Mouse (Mus musculus): ENCODE data around the gene Hddc2. TPM values are rescaled to one million over a fixed set of nuclear protein-coding genes. Genes with fewer than 3 reads are reported as not detected.

The Hddc2 gene
- polyA plus RNA-seq, 1 experiment = 19.5 TPM

- no peak for DNase-seq
- Histone ChIP-seq H3K27ac (ENCODE audit: insufficient read depth, low read length) (no peak overlapping the region), H3K4me3 (replicated peaks; ENCODE audit: insufficient read depth, low read depth, low read length) (no peak overlapping the region), H3K4me1 (ENCODE audit: control insufficient read depth, insufficient read depth, low read length) (no peaks in the 10 kb centered on the region), H3K27me3 (ENCODE audit: control insufficient read depth, insufficient read depth, low read length) (no peaks in the 10 kb centered on the region)
- 41% methylated on average over 3 of the region's 3 CpGs for WGBS
- TF ChIP-seq POLR2A (IDR thresholded peaks at IDR 0.05; ENCODE audit: borderline replicate concordance, insufficient read depth, low read length) (no peak), CTCF (IDR thresholded peaks at IDR 0.05; ENCODE audit: borderline replicate concordance, insufficient read depth, low read depth, low read length) (no peak)
These were observed 17.2 kb downstream of the Hddc2 start for GRCm38 (mm10) chr10:31330286-31330962.

- no peak overlapping the region for H3K27ac ChIP-seq (ENCODE audit: insufficient read depth, low read length)
These were observed 18.1 kb downstream of the Hddc2 start for GRCm38 (mm10) chr10:31331225-31331775.

DNA sequence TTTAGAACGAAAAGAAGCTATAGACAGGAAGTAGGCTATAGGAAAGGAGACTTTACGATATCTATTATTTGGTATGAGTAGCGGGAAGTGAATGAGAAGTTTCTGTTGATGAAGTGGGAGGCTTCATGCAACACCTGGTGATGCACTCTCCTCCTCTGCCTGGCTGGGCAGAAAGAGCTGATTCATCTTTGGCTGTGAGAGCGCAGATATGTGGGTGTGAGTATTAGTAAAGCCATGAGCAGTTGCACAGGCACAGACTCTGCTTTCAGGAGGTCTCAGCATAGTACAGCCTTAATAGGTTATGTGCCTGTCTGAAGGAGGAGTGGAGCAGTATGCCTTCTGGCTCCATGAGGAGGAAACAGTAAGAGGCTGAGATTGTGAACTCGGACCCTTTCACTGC lies 23.2 kb downstream of the Hddc2 start:
- Histone ChIP-seq H3K4me3 (replicated peaks; ENCODE audit: insufficient read depth, low read depth, low read length) (no peak overlapping the region), H3K27me3 (ENCODE audit: control insufficient read depth, insufficient read depth, low read length) (no peaks in the 10 kb centered on the region), H3K4me1 (ENCODE audit: control insufficient read depth, insufficient read depth, low read length) (no peaks in the 10 kb centered on the region), H3K27ac (ENCODE audit: insufficient read depth, low read length) (no peak overlapping the region)
- no peak for DNase-seq
- WGBS = 88% methylated on average over 5 of the region's 5 CpGs
- no peak for TF ChIP-seq CTCF (IDR thresholded peaks at IDR 0.05; ENCODE audit: borderline replicate concordance, insufficient read depth, low read depth, low read length)

More at GRCm38 (mm10) chr10:31331225-31331775, 18.1 kb downstream of the Hddc2 start:
- DNase-seq = peak; percentile 10 to 31
- WGBS = 19% methylated on average over 4 of the region's 4 CpGs
- TF ChIP-seq CTCF (IDR thresholded peaks at IDR 0.05; ENCODE audit: borderline replicate concordance, insufficient read depth, low read depth, low read length) (no peak), POLR2A (IDR thresholded peaks at IDR 0.05; ENCODE audit: borderline replicate concordance, insufficient read depth, low read length) (no peak)
- no peaks in the 10 kb centered on the region for H3K4me1 ChIP-seq (ENCODE audit: control insufficient read depth, insufficient read depth, low read length)
- no peak overlapping the region for H3K4me3 ChIP-seq (replicated peaks; ENCODE audit: insufficient read depth, low read depth, low read length)
- no peaks in the 10 kb centered on the region for H3K27me3 ChIP-seq (ENCODE audit: control insufficient read depth, insufficient read depth, low read length)

- Histone ChIP-seq H3K4me3 (replicated peaks; ENCODE audit: insufficient read depth, low read depth, low read length) (no peak overlapping the region), H3K27me3 (ENCODE audit: control insufficient read depth, insufficient read depth, low read length) (no peaks in the 10 kb centered on the region), H3K27ac (ENCODE audit: insufficient read depth, low read length) (no peak overlapping the region), H3K4me1 (ENCODE audit: control insufficient read depth, insufficient read depth, low read length) (no peaks in the 10 kb centered on the region)
- 42% methylated on average over 8 of the region's 8 CpGs for WGBS
- no peak for TF ChIP-seq POLR2A (IDR thresholded peaks at IDR 0.05; ENCODE audit: borderline replicate concordance, insufficient read depth, low read length)
- no peak for DNase-seq
These were observed 33.2 kb downstream of the Hddc2 start for GRCm38 (mm10) chr10:31346401-31346800.

DNA sequence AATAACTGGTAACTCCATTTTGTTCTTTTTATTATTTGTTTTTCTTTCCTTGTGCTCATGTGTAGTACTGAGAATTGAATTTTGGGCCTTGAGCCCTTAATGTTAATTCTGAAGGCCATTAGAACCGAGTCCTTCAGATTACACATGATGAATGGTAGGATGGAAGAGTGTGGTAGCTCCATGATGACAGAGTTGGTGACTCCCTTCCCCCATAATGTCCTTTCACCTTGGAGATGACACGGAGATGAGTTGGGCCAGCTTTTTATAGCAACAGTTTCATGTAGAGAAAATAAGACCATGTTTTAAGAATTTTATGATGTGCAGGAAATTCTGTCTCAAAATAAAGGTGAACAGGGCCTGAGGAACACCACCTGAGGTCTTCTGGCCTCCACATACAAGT lies 37.9 kb downstream of the Hddc2 start:
- TF ChIP-seq CTCF (IDR thresholded peaks at IDR 0.05; ENCODE audit: borderline replicate concordance, insufficient read depth, low read depth, low read length) (no peak), POLR2A (IDR thresholded peaks at IDR 0.05; ENCODE audit: borderline replicate concordance, insufficient read depth, low read length) (no peak)
- 83% methylated on average over 2 of the region's 2 CpGs for WGBS
- no peak for DNase-seq
- no peak overlapping the region for H3K27ac ChIP-seq (ENCODE audit: insufficient read depth, low read length)
- no peaks in the 10 kb centered on the region for H3K27me3 ChIP-seq (ENCODE audit: control insufficient read depth, insufficient read depth, low read length)
- H3K4me3 ChIP-seq (replicated peaks; ENCODE audit: insufficient read depth, low read depth, low read length) = no peak overlapping the region
- H3K4me1 ChIP-seq (ENCODE audit: control insufficient read depth, insufficient read depth, low read length) = no peaks in the 10 kb centered on the region

GRCm38 (mm10) chr10:31352845-31353427 lies 39.8 kb downstream of the Hddc2 start:
- Histone ChIP-seq H3K4me3 (replicated peaks; ENCODE audit: insufficient read depth, low read depth, low read length) (no peak overlapping the region), H3K27me3 (ENCODE audit: control insufficient read depth, insufficient read depth, low read length) (no peaks in the 10 kb centered on the region), H3K4me1 (ENCODE audit: control insufficient read depth, insufficient read depth, low read length) (no peaks in the 10 kb centered on the region), H3K27ac (ENCODE audit: insufficient read depth, low read length) (no peak overlapping the region; the same call in 1 of the 2 replicates)
- WGBS = 84% methylated on average over 1 of the region's 1 CpGs
- TF ChIP-seq CTCF (IDR thresholded peaks at IDR 0.05; ENCODE audit: borderline replicate concordance, insufficient read depth, low read depth, low read length) = no peak
- TF ChIP-seq POLR2A (IDR thresholded peaks at IDR 0.05; ENCODE audit: borderline replicate concordance, insufficient read depth, low read length) = no peak
- DNase-seq = no peak

GRCm38 (mm10) chr10:31354141-31354540 lies 41.0 kb downstream of the Hddc2 start:
- no peak for TF ChIP-seq POLR2A (IDR thresholded peaks at IDR 0.05; ENCODE audit: borderline replicate concordance, insufficient read depth, low read length)
- no peak for TF ChIP-seq CTCF (IDR thresholded peaks at IDR 0.05; ENCODE audit: borderline replicate concordance, insufficient read depth, low read depth, low read length)
- Histone ChIP-seq H3K27me3 (ENCODE audit: control insufficient read depth, insufficient read depth, low read length) (no peaks in the 10 kb centered on the region), H3K4me3 (replicated peaks; ENCODE audit: insufficient read depth, low read depth, low read length) (no peak overlapping the region), H3K4me1 (ENCODE audit: control insufficient read depth, insufficient read depth, low read length) (no peaks in the 10 kb centered on the region), H3K27ac (ENCODE audit: insufficient read depth, low read length) (no peak overlapping the region)
- DNase-seq = no peak
- WGBS = 75% methylated on average over 2 of the region's 2 CpGs

DNA sequence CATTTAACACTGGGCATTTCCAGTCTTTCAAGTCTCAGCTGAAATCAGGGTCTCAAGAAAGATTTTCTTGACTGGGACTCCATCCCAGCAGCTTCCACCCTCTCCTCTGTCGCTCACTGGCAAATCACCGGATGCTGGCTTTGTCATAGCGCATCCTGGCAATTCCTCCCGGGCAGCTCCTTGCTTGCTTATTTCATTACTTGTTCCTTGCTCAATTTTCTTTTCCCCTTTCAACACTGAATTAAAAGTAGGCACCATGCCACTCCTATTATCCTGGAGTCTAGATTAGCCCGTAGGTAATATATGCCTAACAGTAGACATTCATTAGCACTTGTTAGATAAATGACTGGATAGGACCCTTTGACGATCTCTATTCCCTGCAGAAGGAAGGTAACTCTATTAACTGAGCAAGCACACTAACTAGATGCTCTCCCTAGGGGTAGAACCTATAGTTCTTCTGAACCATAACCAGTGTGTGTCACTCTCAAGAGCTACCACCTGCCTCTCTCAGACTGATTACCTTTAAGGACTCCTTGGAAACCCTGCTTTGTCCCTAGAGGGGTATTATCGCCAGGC lies 41.8 kb downstream of the Hddc2 start:
- DNase-seq = no peak
- Histone ChIP-seq H3K27ac (ENCODE audit: insufficient read depth, low read length) (no peak overlapping the region), H3K27me3 (ENCODE audit: control insufficient read depth, insufficient read depth, low read length) (no peaks in the 10 kb centered on the region), H3K4me3 (replicated peaks; ENCODE audit: insufficient read depth, low read depth, low read length) (no peak overlapping the region), H3K4me1 (ENCODE audit: control insufficient read depth, insufficient read depth, low read length) (no peaks in the 10 kb centered on the region)
- no peak for TF ChIP-seq POLR2A (IDR thresholded peaks at IDR 0.05; ENCODE audit: borderline replicate concordance, insufficient read depth, low read length)
- TF ChIP-seq CTCF (IDR thresholded peaks at IDR 0.05; ENCODE audit: borderline replicate concordance, insufficient read depth, low read depth, low read length) = no peak
- 73% methylated on average over 7 of the region's 7 CpGs for WGBS

Data from cerebellum, adult 2 months (tissue).